Mouse (Mus musculus) liver, postnatal 0 days (tissue): ENCODE data around the gene Narf.

Source experiments
- CTCF ChIP-seq: sonication (generic); IDR thresholded peaks from 2 replicates; pipeline ENCODE4 v1.5.1; 2016; ENCODE audit warnings: antibody characterized with exemption, low read depth
- EP300 ChIP-seq: IDR thresholded peaks from 2 replicates; pipeline ENCODE4 v1.6.1; 2016; ENCODE audit warnings: antibody characterized with exemption, low read depth, mild to moderate bottlenecking

GRCm38 (mm10) chr11:121235475-121236238, 1.4 kb upstream of the Narf start:
- TF ChIP-seq CTCF (peak; percentile 79), EP300 (no peak; the same call in 1 of the 2 replicates)
